Mouse (Mus musculus) lung, adult 2 months (tissue): ENCODE results near the gene Grid2. TPM values are rescaled to one million over a fixed set of nuclear protein-coding genes. Genes with fewer than 3 reads are reported as not detected.

Source experiments
- DNase-seq: peaks from one replicate; pipeline ENCODE4 v3.0.0; 2022
- H3K4me1 ChIP-seq: fragments of 200-500 bp; 2 replicates; pipeline ENCODE4 v1.6.1; 2011; ENCODE audit warnings: low read length; ENCODE audit not compliant: control insufficient read depth, insufficient read depth
- H3K4me3 ChIP-seq: fragments of 200-500 bp; replicated peaks from 2 replicates; pipeline ENCODE3; 2011; ENCODE audit warnings: low read depth, mild to moderate bottlenecking, control low read depth, low read length; ENCODE audit errors: extremely low read depth
- CTCF ChIP-seq: fragments of 200-500 bp; IDR thresholded peaks from 2 replicates; pipeline ENCODE4 v1.5.1; 2011; ENCODE audit warnings: mild to moderate bottlenecking, low read length, control low read depth; ENCODE audit not compliant: insufficient read depth
- POLR2A ChIP-seq: fragments of 200-500 bp; IDR thresholded peaks from 2 replicates; pipeline ENCODE4 v1.6.1; 2011; ENCODE audit warnings: low read depth, mild to moderate bottlenecking, control low read depth, low read length, borderline replicate concordance; ENCODE audit errors: extremely low read depth
- WGBS: fragments of 180-500 bp; shearing (Covaris S2); methylation state at CpG from one replicate; pipeline ENCODE4 v1.1.7; 2018; 5-methylcytosine and 5-hydroxymethylcytosine counted together
- polyA plus RNA-seq: library from polyadenylated mRNA; depleted of rRNA; stranded (reverse); fragments of >200 nt; gene quantifications from 2 replicates; pipeline ENCODE4 v1.2.3, GENCODE M21; 2012

The Grid2 gene
- polyA plus RNA-seq, 1 experiment = 0.04 TPM

- DNase-seq = no peak
- 66% methylated on average over 4 of the region's 4 CpGs for WGBS
- Histone ChIP-seq H3K4me1 (no peaks in the 10 kb centered on the region), H3K4me3 (no peak overlapping the region)
- TF ChIP-seq POLR2A = no peak
- no peak for TF ChIP-seq CTCF
These were observed 335.0 kb downstream of the Grid2 start for GRCm38 (mm10) chr6:63590681-63591080.

GRCm38 (mm10) chr6:63609570-63609969 is 353.9 kb downstream of the Grid2 start:
- Histone ChIP-seq H3K4me3 (no peak overlapping the region), H3K4me1 (no peaks in the 10 kb centered on the region)
- no peak for DNase-seq
- no peak for TF ChIP-seq POLR2A
- no peak for TF ChIP-seq CTCF
- WGBS = 34% methylated on average over 2 of the region's 2 CpGs

GRCm38 (mm10) chr6:63635970-63636369 is 380.3 kb downstream of the Grid2 start:
- Histone ChIP-seq H3K4me1 (no peaks in the 10 kb centered on the region), H3K4me3 (no peak overlapping the region)
- no peak for TF ChIP-seq POLR2A
- TF ChIP-seq CTCF = no peak
- DNase-seq = no peak
- 84% methylated on average over 3 of the region's 3 CpGs for WGBS

- 79% methylated on average over 3 of the region's 3 CpGs for WGBS
- TF ChIP-seq CTCF = no peak
- no peak for TF ChIP-seq POLR2A
- Histone ChIP-seq H3K4me1 (no peaks in the 10 kb centered on the region), H3K4me3 (no peak overlapping the region)
- DNase-seq = no peak
These were observed 403.7 kb downstream of the Grid2 start for GRCm38 (mm10) chr6:63659423-63659822.

GRCm38 (mm10) chr6:63685689-63686088 is 430.0 kb downstream of the Grid2 start:
- DNase-seq = no peak
- TF ChIP-seq CTCF (no peak), POLR2A (no peak)
- Histone ChIP-seq H3K4me1 (no peaks in the 10 kb centered on the region), H3K4me3 (no peak overlapping the region)
- 38% methylated on average over 3 of the region's 3 CpGs for WGBS

- DNase-seq = no peak
- H3K4me3 ChIP-seq = no peak overlapping the region
- no peaks in the 10 kb centered on the region for H3K4me1 ChIP-seq
- no peak for TF ChIP-seq POLR2A
- no peak for TF ChIP-seq CTCF
- 93% methylated on average over 1 of the region's 1 CpGs for WGBS
These were observed 446.0 kb downstream of the Grid2 start for GRCm38 (mm10) chr6:63701684-63702083.

GRCm38 (mm10) chr6:63733740-63734139 is 478.1 kb downstream of the Grid2 start:
- DNase-seq = no peak
- no peaks in the 10 kb centered on the region for H3K4me1 ChIP-seq
- TF ChIP-seq CTCF = no peak
- TF ChIP-seq POLR2A = no peak
- 47% methylated on average over 2 of the region's 2 CpGs for WGBS
- H3K4me3 ChIP-seq = no peak overlapping the region

- DNase-seq = no peak
- TF ChIP-seq POLR2A (no peak), CTCF (no peak)
- Histone ChIP-seq H3K4me3 (no peak overlapping the region), H3K4me1 (no peaks in the 10 kb centered on the region)
- whole genome bisulfite sequencing = 72% methylated on average over 2 of the region's 2 CpGs
These were observed 506.9 kb downstream of the Grid2 start for GRCm38 (mm10) chr6:63762535-63762934.

GRCm38 (mm10) chr6:63794679-63795078 is 539.0 kb downstream of the Grid2 start:
- Histone ChIP-seq H3K4me3 (no peak overlapping the region), H3K4me1 (no peaks in the 10 kb centered on the region)
- DNase-seq = no peak
- no peak for TF ChIP-seq POLR2A
- no peak for TF ChIP-seq CTCF

- no peak overlapping the region for H3K4me3 ChIP-seq
- WGBS = 82% methylated on average over 5 of the region's 5 CpGs
- DNase-seq = no peak
- TF ChIP-seq CTCF (no peak), POLR2A (no peak)
- no peaks in the 10 kb centered on the region for H3K4me1 ChIP-seq
These were observed 564.6 kb downstream of the Grid2 start for GRCm38 (mm10) chr6:63820236-63820635.

GRCm38 (mm10) chr6:63862628-63863027 is 607.0 kb downstream of the Grid2 start:
- WGBS = 20% methylated on average over 2 of the region's 2 CpGs
- no peak for DNase-seq
- H3K4me3 ChIP-seq = no peak overlapping the region
- TF ChIP-seq POLR2A (no peak), CTCF (no peak)
- H3K4me1 ChIP-seq = no peaks in the 10 kb centered on the region
